Mouse (Mus musculus): Measurements from ENCODE around the gene Il17rc.

DNA sequence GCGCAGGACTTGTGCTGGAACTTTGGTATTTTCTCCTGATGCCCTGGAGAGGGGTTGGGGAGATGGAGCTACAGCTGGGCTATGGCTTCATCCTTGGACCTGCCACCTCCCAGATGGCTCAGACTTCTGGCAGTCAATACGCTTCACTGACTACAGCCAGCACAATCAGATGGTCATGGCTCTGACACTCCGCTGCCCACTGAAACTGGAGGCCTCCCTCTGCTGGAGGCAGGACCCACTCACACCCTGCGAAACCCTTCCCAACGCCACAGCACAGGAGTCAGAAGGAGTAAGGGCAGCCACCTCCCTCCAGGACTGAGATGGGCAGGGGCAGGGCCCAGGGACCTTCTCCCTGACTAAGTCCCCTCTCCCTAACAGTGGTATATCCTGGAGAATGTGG is 5.6 kb upstream of the Il17rc start:
- TF ChIP-seq MAFK (IDR thresholded peaks at IDR 0.05; ENCODE audit: insufficient read depth, low read depth, low read length) = no peak
- no peak for TF ChIP-seq HCFC1 (IDR thresholded peaks at IDR 0.05; ENCODE audit: borderline replicate concordance, insufficient read depth, low read length)
- no peak for TF ChIP-seq ZC3H11A (IDR thresholded peaks at IDR 0.05; ENCODE audit: borderline replicate concordance, low read depth, low read length)

Measured in ES-E14 (cell line).